Mouse (Mus musculus) MEL (cell line): ENCODE data around the gene Tbc1d20.

Experiments used
- CHD2 ChIP-seq: IDR thresholded peaks from 2 replicates; pipeline ENCODE4 v1.6.1; 2011; ENCODE audit warnings: low read length, improper control_type of control experiment
- CTCF ChIP-seq, 3 experiments: IDR thresholded peaks in 2 of 3; conservative IDR thresholded peaks in 1 of 3; 2 replicates each; pipeline ENCODE4 v1.5.1; 2011 to 2012; ENCODE audit warnings: low read length in 3 of 3, low read depth in 2 of 3, mild to moderate bottlenecking in 2 of 3, improper control_type of control experiment in 1 of 3, inconsistent platforms in 1 of 3, mixed read lengths in 1 of 3, moderate library complexity in 1 of 3; ENCODE audit not compliant: control insufficient read depth in 1 of 3, insufficient read depth in 1 of 3, poor library complexity in 1 of 3, severe bottlenecking in 1 of 3
- EP300 ChIP-seq, 2 experiments: IDR thresholded peaks; 2 replicates each; pipeline ENCODE4 v1.6.1; 2011; ENCODE audit warnings: improper control_type of control experiment in 2 of 2, low read length in 2 of 2, low read depth in 1 of 2, mild to moderate bottlenecking in 1 of 2
- GABPA ChIP-seq: IDR thresholded peaks from 2 replicates; pipeline ENCODE4 v1.6.1; 2012; ENCODE audit warnings: low read depth, mild to moderate bottlenecking, inconsistent platforms, low read length, improper control_type of control experiment, moderate library complexity
- HCFC1 ChIP-seq: IDR thresholded peaks from 2 replicates; pipeline ENCODE4 v1.6.1; 2012; ENCODE audit warnings: low read depth, mild to moderate bottlenecking, inconsistent platforms, low read length, improper control_type of control experiment, moderate library complexity
- KAT2A ChIP-seq: conservative IDR thresholded peaks from 2 replicates; pipeline ENCODE4 v1.6.1; 2012; ENCODE audit warnings: low read depth, low read length, improper control_type of control experiment, inconsistent platforms
- MAFK ChIP-seq: IDR thresholded peaks from 2 replicates; pipeline ENCODE4 v1.6.1; 2011; ENCODE audit warnings: low read depth, mild to moderate bottlenecking, low read length, improper control_type of control experiment, borderline replicate concordance
- MYB ChIP-seq: IDR thresholded peaks from 2 replicates; pipeline ENCODE4 v1.6.1; 2011; ENCODE audit warnings: mild to moderate bottlenecking, low read depth, low read length, improper control_type of control experiment
- POLR2A ChIP-seq, 2 experiments: IDR thresholded peaks; 2 replicates each; pipeline ENCODE4 v1.6.1; 2011 to 2012; ENCODE audit warnings: low read length in 2 of 2, mild to moderate bottlenecking in 2 of 2, control low read depth in 1 of 2, improper control_type of control experiment in 1 of 2, low read depth in 1 of 2, moderate library complexity in 1 of 2; ENCODE audit not compliant: control insufficient read depth in 1 of 2, insufficient read depth in 1 of 2, poor library complexity in 1 of 2
- TAL1 ChIP-seq: IDR thresholded peaks from 2 replicates; pipeline ENCODE4 v1.6.1; 2012; ENCODE audit warnings: mild to moderate bottlenecking, inconsistent platforms, low read length, moderate library complexity, mixed read lengths
- ZMIZ1 ChIP-seq: IDR thresholded peaks from 2 replicates; pipeline ENCODE4 v1.6.1; 2012; ENCODE audit warnings: low read depth, mild to moderate bottlenecking, inconsistent platforms, low read length, improper control_type of control experiment, moderate library complexity
- ZNF384 ChIP-seq: IDR thresholded peaks from 2 replicates; pipeline ENCODE4 v1.6.1; 2012; ENCODE audit warnings: low read depth, mild to moderate bottlenecking, inconsistent platforms, low read length, improper control_type of control experiment

- TF ChIP-seq TAL1 (no peak), ZNF384 (no peak), KAT2A (no peak), CTCF (IDR thresholded peaks at IDR 0.05 in 2 of 3, conservative IDR thresholded peaks at IDR 0.05 in 1 of 3; ENCODE audit: control insufficient read depth in 1 of 3, insufficient read depth in 1 of 3, low read depth in 2 of 3, low read length in 3 of 3, poor library complexity in 1 of 3, severe bottlenecking in 1 of 3) (no peak), CHD2 (no peak), POLR2A (IDR thresholded peaks at IDR 0.05; ENCODE audit: control insufficient read depth in 1 of 2, insufficient read depth in 1 of 2, low read depth in 1 of 2, low read length in 2 of 2, poor library complexity in 1 of 2) (no peak), HCFC1 (no peak), MYB (no peak), ZMIZ1 (no peak), GABPA (no peak), MAFK (no peak), EP300 (IDR thresholded peaks at IDR 0.05; ENCODE audit: low read depth in 1 of 2, low read length in 2 of 2) (no peak)
These were observed 6.1 kb upstream of the Tbc1d20 start for GRCm38 (mm10) chr2:152287560-152287959.
